Mouse (Mus musculus) skeletal muscle tissue, adult 2 months (tissue): ENCODE measurements around the gene Dirc2.

Experiments used
- DNase-seq: peaks from one replicate; pipeline ENCODE4 v3.0.0-alpha.2; 2012; ENCODE audit warnings: low read depth, low spot score

The Dirc2 gene

GRCm38 (mm10) chr16:35739548-35739947, 29.6 kb downstream of the Dirc2 start:
- DNase-seq, result no peak

- DNase-seq, result peak; percentile 20
Measured at GRCm38 (mm10) chr16:35738096-35738767, 30.9 kb downstream of the Dirc2 start.

- peak; percentile 63 for DNase-seq
Measured at GRCm38 (mm10) chr16:35734038-35734437, 35.1 kb downstream of the Dirc2 start.

GRCm38 (mm10) chr16:35732096-35732495, 37.1 kb downstream of the Dirc2 start:
- no peak for DNase-seq

GRCm38 (mm10) chr16:35729151-35729738, 39.9 kb downstream of the Dirc2 start:
- DNase-seq, result no peak

- DNase-seq, result no peak
Measured at GRCm38 (mm10) chr16:35726601-35727000, 42.6 kb downstream of the Dirc2 start.

- DNase-seq, result no peak
Measured at GRCm38 (mm10) chr16:35724561-35724960, 44.6 kb downstream of the Dirc2 start.

- DNase-seq, result no peak
Measured at GRCm38 (mm10) chr16:35717761-35718160, 51.4 kb downstream of the Dirc2 start.

GRCm38 (mm10) chr16:35716257-35716656, 52.9 kb downstream of the Dirc2 start:
- no peak for DNase-seq

GRCm38 (mm10) chr16:35715771-35716170, 53.4 kb downstream of the Dirc2 start:
- DNase-seq, result no peak

- DNase-seq, result no peak
Measured at GRCm38 (mm10) chr16:35715350-35715749, 53.8 kb downstream of the Dirc2 start.

- DNase-seq, result no peak
Measured at GRCm38 (mm10) chr16:35714689-35715088, 54.5 kb downstream of the Dirc2 start.

GRCm38 (mm10) chr16:35713606-35714005, 55.5 kb downstream of the Dirc2 start:
- DNase-seq, result peak; percentile 73

- no peak for DNase-seq
Measured at GRCm38 (mm10) chr16:35711004-35711403, 58.2 kb downstream of the Dirc2 start.

- DNase-seq, result no peak
Measured at GRCm38 (mm10) chr16:35707004-35707403, 62.2 kb downstream of the Dirc2 start.

- no peak for DNase-seq
Measured at GRCm38 (mm10) chr16:35704796-35705195, 64.4 kb downstream of the Dirc2 start.

- DNase-seq, result no peak
Measured at GRCm38 (mm10) chr16:35703763-35704679, 65.1 kb downstream of the Dirc2 start.

GRCm38 (mm10) chr16:35701823-35702222, 67.3 kb downstream of the Dirc2 start:
- no peak for DNase-seq

GRCm38 (mm10) chr16:35696103-35696502, 73.1 kb downstream of the Dirc2 start:
- no peak for DNase-seq

- no peak for DNase-seq
Measured at GRCm38 (mm10) chr16:35694250-35694846, 74.8 kb downstream of the Dirc2 start.

GRCm38 (mm10) chr16:35691606-35692005, 77.5 kb downstream of the Dirc2 start:
- peak; percentile 15 for DNase-seq

- no peak for DNase-seq
Measured at GRCm38 (mm10) chr16:35686491-35686890, 82.7 kb downstream of the Dirc2 start.
